Mouse (Mus musculus): Measurements from ENCODE around the gene Scn4a. TPM values are rescaled to one million over a fixed set of nuclear protein-coding genes. Genes with fewer than 3 reads are reported as not detected.

The Scn4a gene
- polyA plus RNA-seq, 1 experiment from 2014 or later, result 0.03 TPM

DNA sequence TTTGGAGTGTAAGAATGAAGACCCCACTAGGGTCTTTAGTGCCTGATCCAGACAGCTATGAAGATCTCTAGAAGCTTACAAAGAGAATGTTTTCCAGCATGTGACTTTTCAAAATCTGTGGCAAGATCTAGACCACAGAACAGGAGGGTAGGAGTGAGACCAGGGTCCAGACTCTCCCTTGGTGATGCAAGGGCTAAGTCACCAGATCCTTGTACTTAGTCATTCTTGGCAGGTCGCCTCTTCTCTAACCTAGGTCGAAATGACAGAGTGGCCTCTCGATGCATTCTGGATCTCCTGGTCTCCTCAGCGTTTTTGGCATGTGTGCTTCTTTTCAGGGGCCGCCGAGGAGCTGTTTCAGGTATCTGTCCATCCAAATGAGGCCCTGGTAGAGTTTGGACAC lies 70.6 kb downstream of the Scn4a start:
- Histone ChIP-seq H3K27me3 (replicated peaks) (0 out of 2 replicates have a peak, but pooled peaks cover 2% of the 10 kb centered on the region), H3K4me3 (no peak overlapping the region), H3K9me3 (no peaks in the 10 kb centered on the region), H3K9ac (no peak overlapping the region), H3K27ac (no peak overlapping the region), H3K4me1 (no peaks in the 10 kb centered on the region), H3K36me3 (no peaks in the 10 kb centered on the region), H3K4me2 (replicated peaks) (no peak overlapping the region)
- WGBS, result 83% methylated on average over 6 of the region's 6 CpGs
- no peak for ATAC-seq (ENCODE audit: low FRiP score, low read depth)

DNA sequence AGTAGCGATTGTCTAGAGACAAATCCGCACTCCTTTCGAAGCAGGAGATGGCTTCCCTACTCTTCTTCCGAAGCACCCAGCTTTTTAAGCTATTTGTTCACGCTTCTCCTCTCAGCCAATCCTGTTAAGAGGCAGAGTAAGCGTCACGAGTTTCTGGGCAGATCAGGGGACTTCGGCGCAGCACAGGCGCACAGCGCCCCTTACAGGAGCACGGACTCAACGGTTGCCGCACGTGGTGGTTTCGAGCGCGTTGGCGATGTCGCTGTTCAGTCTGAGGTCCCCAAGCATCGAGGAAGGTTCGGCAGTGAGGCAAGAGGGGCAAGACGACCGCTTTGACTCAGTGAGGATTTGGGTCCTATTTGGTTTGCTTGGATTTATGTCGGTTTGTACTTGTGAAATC lies 76.6 kb downstream of the Scn4a start, which contains the start of gene Tcam1:
Gene Tcam1, plus strand, starts transcription at position 219 of the 400 bp plus-strand sequence.
- Histone ChIP-seq H3K4me1 (peaks cover 6% of the 10 kb centered on the region), H3K4me2 (replicated peaks) (peak within 1 kb of the TSS; percentile 50), H3K9ac (no peak within 1 kb of the TSS), H3K9me3 (no peaks in the 10 kb centered on the region), H3K4me3 (no peak within 1 kb of the TSS), H3K27me3 (replicated peaks) (0 out of 2 replicates have a peak, but pooled peaks cover 2% of the 10 kb centered on the region), H3K36me3 (no peaks in the 10 kb centered on the region), H3K27ac (no peak within 1 kb of the TSS)
- peak; percentile 27; the same call in 1 of the 2 replicates for ATAC-seq (ENCODE audit: low FRiP score, low read depth)
- WGBS, result 12% methylated on average over 25 of the region's 25 CpGs

DNA sequence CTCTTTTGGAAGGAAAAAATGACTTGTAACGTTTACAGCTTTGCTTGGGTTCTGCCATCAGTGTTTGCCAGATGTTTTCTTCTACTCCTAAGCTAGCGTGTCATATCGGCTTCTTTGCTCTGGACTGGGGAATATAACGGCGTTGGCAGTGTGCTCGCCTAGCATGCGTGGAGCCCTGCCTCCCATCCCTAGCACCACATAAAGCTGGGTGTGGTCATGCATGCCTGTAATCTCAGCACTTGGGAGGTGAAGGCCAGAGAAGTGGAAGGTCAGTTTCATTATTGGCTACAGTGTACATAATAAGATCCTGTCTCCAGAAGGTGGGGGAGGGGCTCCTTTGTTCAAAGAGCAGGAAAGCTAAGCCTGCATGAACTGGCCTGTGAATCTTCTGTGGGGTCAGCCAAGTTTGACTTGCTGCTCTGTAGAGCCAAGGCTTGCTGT lies 78.1 kb downstream of the Scn4a start:
- Histone ChIP-seq H3K4me1 (peaks cover 18% of the 10 kb centered on the region), H3K27ac (no peak overlapping the region), H3K4me3 (no peak overlapping the region), H3K4me2 (replicated peaks) (no peak overlapping the region), H3K9ac (no peak overlapping the region), H3K9me3 (no peaks in the 10 kb centered on the region), H3K36me3 (no peaks in the 10 kb centered on the region), H3K27me3 (replicated peaks) (0 out of 2 replicates have a peak, but pooled peaks cover 2% of the 10 kb centered on the region)
- WGBS, result 90% methylated on average over 7 of the region's 7 CpGs
- no peak for ATAC-seq (ENCODE audit: low FRiP score, low read depth)

DNA sequence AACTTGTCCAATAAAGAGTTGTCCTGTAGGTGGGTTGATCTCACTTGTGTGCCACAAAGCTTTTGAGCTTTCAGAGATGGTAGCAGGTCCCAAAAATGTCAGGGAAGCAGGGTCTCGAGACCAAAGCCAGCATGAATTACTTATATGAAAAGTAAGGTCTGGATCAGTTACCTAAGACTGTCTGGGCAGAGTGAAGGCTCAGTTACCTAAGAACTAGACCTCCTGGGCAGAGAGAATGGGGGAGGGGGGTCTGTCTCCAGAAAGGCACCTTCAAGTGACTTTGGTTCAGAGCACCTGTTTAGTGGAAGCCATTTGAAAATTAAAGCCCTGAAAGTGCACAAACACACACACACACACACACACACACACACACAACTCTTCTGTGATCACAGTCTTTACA lies 78.7 kb downstream of the Scn4a start:
- no peak overlapping the region for H3K27ac ChIP-seq
- H3K4me3 ChIP-seq, result no peak overlapping the region
- 0 out of 2 replicates have a peak, but pooled peaks cover 2% of the 10 kb centered on the region for H3K27me3 ChIP-seq (replicated peaks)
- H3K9ac ChIP-seq, result no peak overlapping the region
- WGBS, result 93% methylated on average over 1 of the region's 1 CpGs
- H3K4me1 ChIP-seq, result peaks cover 21% of the 10 kb centered on the region
- no peak for ATAC-seq (ENCODE audit: low FRiP score, low read depth)
- no peak overlapping the region for H3K4me2 ChIP-seq (replicated peaks)
- H3K36me3 ChIP-seq, result no peaks in the 10 kb centered on the region
- H3K9me3 ChIP-seq, result no peaks in the 10 kb centered on the region

DNA sequence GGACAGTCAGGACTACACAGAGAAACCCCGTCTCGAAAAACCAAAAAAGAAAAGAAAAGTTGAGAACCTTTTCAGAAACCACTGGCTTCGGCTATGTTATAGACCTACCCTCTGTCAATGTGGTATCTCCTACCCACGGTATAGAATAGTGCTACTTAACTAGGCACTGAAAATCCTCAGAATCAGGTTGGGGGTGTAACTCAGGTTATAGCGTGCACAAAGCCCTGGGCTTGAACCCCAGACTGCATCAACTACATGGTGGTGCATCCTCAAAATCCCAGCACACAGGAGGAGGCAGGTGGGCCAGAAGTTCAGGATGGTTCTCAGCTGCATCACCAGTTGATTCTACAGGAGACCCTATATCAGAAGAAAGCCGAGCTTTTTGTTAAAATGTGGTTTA lies 79.3 kb downstream of the Scn4a start:
- ATAC-seq (ENCODE audit: low FRiP score, low read depth), result no peak
- Histone ChIP-seq H3K27ac (no peak overlapping the region), H3K27me3 (replicated peaks) (0 out of 2 replicates have a peak, but pooled peaks cover 2% of the 10 kb centered on the region), H3K36me3 (no peaks in the 10 kb centered on the region), H3K4me3 (no peak overlapping the region), H3K4me1 (peaks cover 26% of the 10 kb centered on the region), H3K4me2 (replicated peaks) (peak overlapping the region; percentile 85; the same call in 1 of the 2 replicates), H3K9me3 (no peaks in the 10 kb centered on the region), H3K9ac (no peak overlapping the region)
- 95% methylated on average over 6 of the region's 6 CpGs for WGBS

DNA sequence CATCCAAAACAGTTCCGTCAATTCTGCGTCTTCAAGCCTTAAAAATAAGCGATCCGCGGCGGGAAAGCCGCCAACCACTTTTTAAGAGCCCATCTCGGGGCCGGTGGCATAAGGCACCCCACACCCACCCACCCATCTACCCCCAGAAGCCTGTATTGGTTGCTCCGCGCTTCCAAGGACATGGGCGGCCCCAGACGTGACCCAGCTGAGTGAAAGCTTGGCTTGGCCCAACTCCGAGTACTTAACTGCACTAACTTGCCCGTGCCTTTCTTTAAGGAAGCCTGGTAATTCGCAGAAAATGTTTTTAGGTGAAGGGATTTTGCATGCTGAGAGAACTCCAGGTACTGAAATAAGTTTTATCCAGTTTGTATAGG lies 79.8 kb downstream of the Scn4a start:
- H3K4me3 ChIP-seq, result peak overlapping the region; percentile 94
- WGBS, result 20% methylated on average over 16 of the region's 16 CpGs
- 0 out of 2 replicates have a peak, but pooled peaks cover 2% of the 10 kb centered on the region for H3K27me3 ChIP-seq (replicated peaks)
- peak overlapping the region; percentile 85 for H3K4me2 ChIP-seq (replicated peaks)
- H3K27ac ChIP-seq, result no peak overlapping the region
- H3K9me3 ChIP-seq, result no peaks in the 10 kb centered on the region
- ATAC-seq (ENCODE audit: low FRiP score, low read depth), result peak; percentile 38; the same call in 1 of the 2 replicates
- no peaks in the 10 kb centered on the region for H3K36me3 ChIP-seq
- peak overlapping the region; percentile 95 for H3K9ac ChIP-seq
- peaks cover 32% of the 10 kb centered on the region for H3K4me1 ChIP-seq

DNA sequence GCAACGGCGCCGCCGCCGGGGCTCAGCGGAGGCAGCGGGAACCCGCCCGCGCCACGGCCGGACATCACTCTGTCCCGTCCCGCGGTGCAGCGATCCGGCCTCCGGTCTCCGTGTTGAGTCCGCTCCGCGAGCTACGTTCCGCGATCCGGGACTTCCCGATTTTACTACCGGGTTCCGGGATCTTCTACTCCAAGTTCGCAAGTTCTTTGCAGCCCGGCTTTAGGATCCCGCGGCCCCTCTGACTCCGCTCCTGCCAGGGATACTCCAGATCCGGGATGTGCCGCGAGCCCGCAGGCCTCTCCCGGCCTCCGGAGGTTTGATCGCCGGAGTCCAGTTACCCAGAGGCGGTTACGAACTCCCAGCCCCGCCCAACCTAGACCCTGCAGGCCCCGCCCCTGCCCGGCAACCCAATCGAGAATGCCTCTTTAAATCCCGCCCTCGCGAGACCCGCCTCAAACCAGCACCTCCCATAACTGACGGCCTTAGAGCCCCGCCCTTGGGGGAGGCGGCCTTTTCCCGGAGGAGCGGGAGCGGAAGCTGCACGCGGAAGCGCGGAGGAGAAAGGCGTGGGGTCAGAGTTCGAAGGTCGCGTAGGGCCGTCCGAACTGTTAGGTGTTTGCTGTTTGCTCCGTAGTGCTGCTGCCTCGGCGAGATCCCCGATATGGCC lies 80.3 kb downstream of the Scn4a start, which contains the start of gene Smarcd2:
Gene Smarcd2, minus strand, starts transcription at position 329 of the 667 bp plus-strand sequence.
- Histone ChIP-seq H3K9me3 (no peaks in the 10 kb centered on the region), H3K9ac (peak within 1 kb of the TSS; percentile 95), H3K27ac (peak within 1 kb of the TSS; percentile 72), H3K4me2 (replicated peaks) (peak within 1 kb of the TSS; percentile 85), H3K4me1 (peaks cover 37% of the 10 kb centered on the region), H3K36me3 (no peaks in the 10 kb centered on the region), H3K4me3 (peak within 1 kb of the TSS; percentile 94), H3K27me3 (replicated peaks) (no peaks in the 10 kb centered on the region)
- under 1% methylated on average over 72 of the region's 72 CpGs for WGBS
- ATAC-seq (ENCODE audit: low FRiP score, low read depth), result peak; percentile 91

DNA sequence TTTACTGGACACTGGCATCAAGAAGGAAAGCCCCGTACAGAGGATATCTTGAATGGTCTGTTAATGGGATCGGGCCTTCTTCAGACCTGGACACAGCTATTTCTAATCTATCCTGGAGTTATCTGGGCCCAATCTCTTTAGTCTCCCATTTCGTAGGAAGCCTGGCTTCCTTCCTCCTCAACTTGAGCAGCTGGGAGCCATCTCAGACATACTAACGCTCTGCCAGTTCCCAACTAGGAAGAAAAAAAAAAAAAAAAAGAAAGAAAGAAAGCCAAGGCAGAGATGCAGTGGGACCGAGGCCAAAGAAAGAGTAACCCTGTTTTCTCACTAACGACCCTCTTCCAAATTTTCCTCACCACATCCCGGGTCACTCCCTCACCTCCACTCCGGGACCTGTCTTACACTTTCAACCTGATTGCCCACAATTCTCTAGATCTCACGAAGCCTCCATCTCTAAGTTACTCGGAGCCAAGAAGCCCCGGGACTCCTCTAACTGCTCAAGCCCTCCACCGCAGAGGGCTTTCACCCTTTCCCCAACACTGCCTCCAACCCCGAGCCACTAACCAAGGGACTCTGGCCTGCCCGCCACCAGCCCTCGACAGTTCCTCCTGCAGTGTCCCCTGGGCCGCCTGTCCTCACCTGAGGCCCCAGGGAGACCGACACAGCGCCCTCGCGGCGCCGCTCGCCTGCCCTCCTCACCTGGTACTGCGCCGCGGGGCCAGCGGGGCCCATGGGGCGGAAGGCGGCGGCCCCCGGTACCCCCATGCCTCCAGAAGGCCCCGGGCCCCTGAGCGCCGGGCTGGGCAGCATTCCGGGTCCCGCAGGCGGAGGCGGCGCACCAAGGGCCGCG lies 81.1 kb downstream of the Scn4a start:
- H3K4me2 ChIP-seq (replicated peaks), result peak overlapping the region; percentile 85
- H3K9ac ChIP-seq, result peak overlapping the region; percentile 95
- H3K4me1 ChIP-seq, result peaks cover 44% of the 10 kb centered on the region
- 2% methylated on average over 41 of the region's 41 CpGs for WGBS
- peak overlapping the region; percentile 72 for H3K27ac ChIP-seq
- H3K4me3 ChIP-seq, result peak overlapping the region; percentile 94
- no peaks in the 10 kb centered on the region for H3K9me3 ChIP-seq
- no peaks in the 10 kb centered on the region for H3K27me3 ChIP-seq (replicated peaks)
- ATAC-seq (ENCODE audit: low FRiP score, low read depth), result peak; percentile 33
- H3K36me3 ChIP-seq, result peaks cover 3% of the 10 kb centered on the region

DNA sequence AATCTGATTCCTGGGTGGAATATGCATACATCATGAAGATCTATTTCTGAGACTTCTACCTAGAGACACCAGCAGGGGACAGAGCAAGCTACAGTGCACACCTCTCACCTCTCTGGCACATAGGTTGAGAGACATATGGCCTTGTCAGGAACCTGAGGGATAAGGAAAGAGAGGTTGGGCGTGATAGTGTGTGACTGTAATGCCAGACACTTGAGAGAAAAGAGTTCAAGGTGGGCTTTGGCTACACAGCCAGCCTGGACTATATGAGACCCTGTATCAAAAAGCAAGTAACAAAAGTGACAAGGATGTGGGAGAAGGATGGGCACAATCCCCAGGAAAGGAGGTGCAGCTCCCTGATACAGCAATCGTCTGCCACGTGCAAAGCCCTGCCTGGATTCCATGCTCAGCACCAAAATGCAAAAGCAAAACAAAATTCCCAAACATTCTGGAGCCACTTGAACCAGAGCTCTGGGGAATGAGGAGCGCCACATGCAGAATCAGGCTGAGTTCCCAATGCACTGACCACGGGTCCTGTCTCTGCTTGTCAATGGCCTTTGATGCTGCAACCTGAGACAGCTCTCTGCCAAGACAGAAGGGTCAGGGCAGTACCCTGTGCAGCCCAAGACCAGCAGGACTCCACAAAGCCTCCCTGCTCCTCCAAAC lies 81.8 kb downstream of the Scn4a start:
- H3K4me3 ChIP-seq, result peak overlapping the region; percentile 94
- H3K27ac ChIP-seq, result no peak overlapping the region; the same call in 1 of the 2 replicates
- H3K4me1 ChIP-seq, result peaks cover 46% of the 10 kb centered on the region
- WGBS, result 52% methylated on average over 5 of the region's 5 CpGs
- H3K9me3 ChIP-seq, result no peaks in the 10 kb centered on the region
- peak overlapping the region; percentile 95 for H3K9ac ChIP-seq
- ATAC-seq (ENCODE audit: low FRiP score, low read depth), result no peak
- no peaks in the 10 kb centered on the region for H3K27me3 ChIP-seq (replicated peaks)
- H3K36me3 ChIP-seq, result peaks cover 11% of the 10 kb centered on the region
- H3K4me2 ChIP-seq (replicated peaks), result peak overlapping the region; percentile 85

DNA sequence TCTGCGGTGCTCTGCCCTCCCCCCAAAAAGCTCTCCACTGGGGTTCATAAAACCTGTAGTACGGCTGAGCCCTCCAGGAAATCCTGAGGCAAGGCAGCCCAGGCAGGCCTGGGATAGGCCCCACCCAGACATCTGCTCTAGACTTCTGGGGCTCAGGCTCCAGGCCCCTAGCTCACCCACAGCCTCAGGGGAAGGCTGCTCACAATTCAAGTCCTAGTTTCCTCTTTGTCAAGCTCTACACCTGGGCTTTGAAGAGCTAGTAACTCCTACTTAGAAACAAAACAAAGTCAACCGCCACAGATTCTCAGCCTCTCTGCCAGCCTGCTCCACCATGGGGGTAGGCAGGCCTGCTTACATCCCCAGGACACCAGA lies 84.0 kb downstream of the Scn4a start:
- peak overlapping the region; percentile 38; the same call in 1 of the 2 replicates for H3K9ac ChIP-seq
- WGBS, result 39% methylated on average over 3 of the region's 3 CpGs
- H3K27ac ChIP-seq, result peak overlapping the region; percentile 69
- peaks cover 46% of the 10 kb centered on the region for H3K4me1 ChIP-seq
- H3K36me3 ChIP-seq, result peaks cover 33% of the 10 kb centered on the region
- ATAC-seq (ENCODE audit: low FRiP score, low read depth), result no peak
- H3K4me2 ChIP-seq (replicated peaks), result peak overlapping the region; percentile 45
- no peak overlapping the region for H3K4me3 ChIP-seq
- H3K9me3 ChIP-seq, result no peaks in the 10 kb centered on the region
- H3K27me3 ChIP-seq (replicated peaks), result no peaks in the 10 kb centered on the region

All from neural tube, embryonic 12.5 days (tissue).